Mouse (Mus musculus): ENCODE measurements at regions not wholly inside any gene's neighbourhood (a gene's known extent, or its start where the extent isn't known, plus 50 kb on each side); places are given as distances from the start of the nearest gene placed in this dataset.

DNA sequence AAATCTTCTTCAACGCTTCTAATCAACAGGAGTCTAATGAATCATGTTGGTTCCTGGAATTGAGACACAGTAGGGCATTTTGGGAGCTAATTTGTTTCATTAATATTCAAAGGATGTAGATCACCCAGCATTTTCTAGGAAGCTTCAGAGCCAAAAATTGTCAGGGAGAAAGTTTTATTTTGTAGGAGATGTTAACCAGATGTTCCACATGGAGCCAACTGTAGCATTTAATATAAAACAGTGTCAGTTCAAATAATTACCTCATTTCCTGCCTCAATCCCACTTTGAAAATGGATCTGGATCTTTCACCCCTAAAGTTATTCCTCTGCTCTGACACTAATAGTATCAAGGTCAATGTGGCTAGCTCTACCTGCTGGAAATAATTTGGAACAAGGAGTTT, 389.6 kb upstream of the Lmcd1 start:
- TF ChIP-seq POLR2A (IDR thresholded peaks at IDR 0.05; ENCODE audit: extremely low read depth, insufficient read depth, low read length) (no peak), CTCF (IDR thresholded peaks at IDR 0.05; ENCODE audit: low read depth, low read length) (no peak)
